Mouse (Mus musculus) stomach, embryonic 14.5 days (tissue): ENCODE results near the gene Ccer2. TPM values are rescaled to one million over a fixed set of nuclear protein-coding genes. Genes with fewer than 3 reads are reported as not detected.

Experiments
- ATAC-seq: fragments of 200-750 bp; cut with Nextera tagmentation; 2 replicates; pipeline ENCODE4 v1.8.0; 2017; ENCODE audit warnings: low read depth, moderate TSS enrichment; ENCODE audit not compliant: insufficient number of reproducible peaks, insufficient read depth, low FRiP score
- H3K27ac ChIP-seq: fragments of 300-500 bp; sonication (generic); 2 replicates; pipeline ENCODE4 v1.5.1; 2014; ENCODE audit warnings: mild to moderate bottlenecking, low read length, moderate library complexity, mixed read lengths
- H3K27me3 ChIP-seq: fragments of 300-500 bp; sonication (generic); 2 replicates; pipeline ENCODE4 v1.6.1; 2014; ENCODE audit warnings: low read length, control low read depth, mixed read lengths; ENCODE audit not compliant: control insufficient read depth, insufficient read depth
- H3K36me3 ChIP-seq: fragments of 300-500 bp; sonication (generic); 2 replicates; pipeline ENCODE4 v1.6.1; 2014; ENCODE audit warnings: mild to moderate bottlenecking, control low read depth, low read length, moderate library complexity, mixed read lengths; ENCODE audit not compliant: control insufficient read depth, insufficient read depth
- H3K4me1 ChIP-seq: fragments of 300-500 bp; sonication (generic); 2 replicates; pipeline ENCODE4 v1.6.1; 2014; ENCODE audit warnings: low read length, control low read depth, mixed read lengths; ENCODE audit not compliant: control insufficient read depth, insufficient read depth
- H3K4me2 ChIP-seq: fragments of 300-500 bp; sonication (generic); replicated peaks from 2 replicates; pipeline ENCODE4 v1.6.1; 2014; ENCODE audit warnings: low read depth, low read length, control low read depth
- H3K4me3 ChIP-seq: fragments of 300-500 bp; sonication (generic); 2 replicates; pipeline ENCODE4 v1.5.1; 2014; ENCODE audit warnings: low read depth, low read length, control low read depth
- H3K9ac ChIP-seq: fragments of 300-500 bp; sonication (generic); replicated peaks from 2 replicates; pipeline ENCODE4 v1.6.1; 2014; ENCODE audit warnings: low read depth, mild to moderate bottlenecking, control low read depth, low read length, moderate library complexity, mixed read lengths
- H3K9me3 ChIP-seq: fragments of 300-500 bp; sonication (generic); 2 replicates; pipeline ENCODE4 v1.6.1; 2016; ENCODE audit warnings: low read depth, low read length, control low read depth; ENCODE audit not compliant: control insufficient read depth
- WGBS: fragments of 180-500 bp; shearing (Covaris S2); extraction: QIAGEN DNeasy Blood & Tissue Kit; methylation state at CpG from one replicate; pipeline ENCODE4 v1.1.7; 2014; 5-methylcytosine and 5-hydroxymethylcytosine counted together
- polyA plus RNA-seq: library from polyadenylated mRNA; unstranded; fragments of >200 nt; fragmentation: Nextera tagmentation; extraction: Ambion mirVana; gene quantifications from 2 replicates; pipeline ENCODE4 v1.2.1, GENCODE M21; 2014

Gene Ccer2
- polyA plus RNA-seq, 1 experiment from 2014 or later, result not detected

DNA sequence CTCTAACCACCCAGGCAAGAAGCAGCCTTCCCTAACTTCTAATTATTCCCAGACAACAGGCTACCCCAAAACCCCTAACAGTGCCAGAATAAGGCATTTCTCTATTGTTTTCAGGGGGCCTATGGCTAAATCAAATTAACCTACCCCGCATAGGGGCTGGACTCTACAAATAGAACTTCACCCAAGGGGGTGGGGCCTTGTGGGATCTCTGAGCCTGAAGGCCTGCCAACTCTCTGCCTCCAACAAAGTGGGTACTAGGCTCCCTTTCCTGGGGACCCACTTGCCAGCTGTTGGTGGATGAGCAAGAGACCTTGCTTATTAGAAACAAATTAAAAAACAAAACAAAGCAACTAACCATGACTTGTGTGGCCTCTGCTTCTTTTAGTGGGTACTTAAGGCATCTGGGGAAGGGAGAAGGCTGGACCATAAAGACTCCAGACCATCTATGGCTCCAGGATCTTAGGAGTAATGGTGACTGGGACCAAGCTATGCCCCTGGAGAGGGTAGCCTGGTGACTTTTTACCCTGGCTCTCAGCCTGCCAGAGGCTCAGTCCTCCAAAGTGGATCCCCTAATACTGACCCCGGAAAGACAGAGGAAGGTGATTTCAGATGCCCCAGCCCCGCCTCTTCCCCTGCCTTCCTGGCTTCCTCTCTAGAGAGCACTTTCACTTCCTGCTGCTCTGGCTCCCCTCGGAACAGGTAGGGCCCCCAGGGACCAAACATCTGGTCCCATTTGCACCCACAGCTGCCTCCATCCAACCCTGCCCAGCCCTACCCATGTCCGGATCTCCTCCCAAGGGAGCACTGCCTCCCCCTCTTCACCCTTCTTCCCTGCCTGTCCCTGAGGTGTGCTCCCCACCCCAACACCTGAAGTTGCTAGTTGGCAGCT is 32.6 kb downstream of the Ccer2 start, which contains the start of gene Rinl:
Gene Rinl (plus strand): TSS at position 663 of the 889 bp plus-strand sequence.
- Histone ChIP-seq H3K9ac (no peak within 1 kb of the TSS), H3K9me3 (no peaks in the 10 kb centered on the region), H3K27ac (peak within 1 kb of the TSS; percentile 44; the same call in 1 of the 2 replicates), H3K4me3 (no peak within 1 kb of the TSS), H3K4me1 (peaks cover 19% of the 10 kb centered on the region), H3K27me3 (no peaks in the 10 kb centered on the region), H3K4me2 (no peak within 1 kb of the TSS), H3K36me3 (peaks cover 6% of the 10 kb centered on the region)
- no peak for ATAC-seq
- WGBS, result 44% methylated on average over 5 of the region's 5 CpGs

DNA sequence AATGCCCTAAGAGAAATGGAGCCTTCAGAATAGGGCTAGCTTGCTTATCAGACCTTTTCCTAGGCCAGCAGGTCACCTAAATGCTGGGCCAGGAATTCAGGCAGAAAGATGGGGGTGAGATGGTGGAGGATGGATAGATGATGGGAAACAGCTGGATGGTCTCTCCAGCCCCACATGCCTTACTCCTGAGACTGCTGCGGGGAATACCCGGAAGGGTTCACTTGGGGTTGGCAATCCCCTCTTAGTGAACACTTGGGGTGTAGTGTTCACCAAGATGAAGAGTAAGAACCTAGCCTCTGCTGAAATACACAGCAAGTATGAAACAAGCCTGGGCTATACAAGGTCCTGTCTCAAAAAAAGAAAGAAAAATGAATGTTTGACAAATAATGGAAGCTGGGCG is 33.3 kb downstream of the Ccer2 start:
- H3K27me3 ChIP-seq, result no peaks in the 10 kb centered on the region
- H3K4me1 ChIP-seq, result peaks cover 19% of the 10 kb centered on the region
- H3K9me3 ChIP-seq, result no peaks in the 10 kb centered on the region
- H3K4me3 ChIP-seq, result no peak overlapping the region
- 28% methylated on average over 3 of the region's 3 CpGs for WGBS
- no peak overlapping the region; the same call in 1 of the 2 replicates for H3K27ac ChIP-seq
- H3K4me2 ChIP-seq, result no peak overlapping the region
- ATAC-seq, result no peak
- H3K36me3 ChIP-seq, result peaks cover 3% of the 10 kb centered on the region; the same call in 1 of the 2 replicates
- no peak overlapping the region for H3K9ac ChIP-seq

DNA sequence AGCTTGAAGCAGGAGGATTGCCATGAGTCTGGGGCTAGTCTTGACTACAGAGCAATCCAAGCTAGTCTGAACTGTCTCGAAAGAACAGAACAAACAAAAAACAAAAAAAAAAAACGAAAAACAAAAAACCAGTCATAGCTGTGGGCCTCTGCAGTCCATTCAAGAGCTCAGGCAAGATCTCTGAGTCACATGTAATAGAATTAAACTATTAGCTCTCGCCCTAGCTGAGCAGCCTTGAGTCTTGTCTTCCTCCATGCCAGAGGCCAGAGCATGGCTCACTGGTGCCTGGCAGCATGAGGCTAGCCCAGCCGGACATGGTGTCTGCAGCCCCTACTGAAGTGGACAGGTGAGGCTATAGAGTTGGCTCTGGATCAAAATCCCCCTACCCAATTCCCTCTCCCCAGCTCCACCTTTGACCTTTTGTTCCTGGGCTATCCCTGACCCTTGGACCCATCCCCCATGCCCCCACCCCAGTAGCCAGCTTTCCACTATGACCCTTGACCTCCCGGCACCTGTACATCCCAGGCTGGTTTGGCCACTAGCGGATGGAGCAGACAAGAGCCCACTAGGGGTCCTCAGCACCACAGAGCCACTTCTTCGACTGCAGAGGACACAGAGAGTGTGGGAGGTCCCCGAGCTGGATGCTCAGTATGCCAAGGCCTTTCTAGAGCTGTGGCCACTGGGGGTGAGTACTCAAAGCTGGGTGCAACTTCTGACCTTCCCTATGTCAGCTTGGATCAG is 34.3 kb downstream of the Ccer2 start:
- no peaks in the 10 kb centered on the region for H3K9me3 ChIP-seq
- 59% methylated on average over 8 of the region's 8 CpGs for WGBS
- H3K27ac ChIP-seq, result peak overlapping the region; percentile 44; the same call in 1 of the 2 replicates
- H3K27me3 ChIP-seq, result no peaks in the 10 kb centered on the region
- H3K36me3 ChIP-seq, result peaks cover 3% of the 10 kb centered on the region; the same call in 1 of the 2 replicates
- H3K4me1 ChIP-seq, result peaks cover 19% of the 10 kb centered on the region
- no peak overlapping the region for H3K4me2 ChIP-seq
- no peak for ATAC-seq
- H3K9ac ChIP-seq, result no peak overlapping the region
- H3K4me3 ChIP-seq, result no peak overlapping the region

DNA sequence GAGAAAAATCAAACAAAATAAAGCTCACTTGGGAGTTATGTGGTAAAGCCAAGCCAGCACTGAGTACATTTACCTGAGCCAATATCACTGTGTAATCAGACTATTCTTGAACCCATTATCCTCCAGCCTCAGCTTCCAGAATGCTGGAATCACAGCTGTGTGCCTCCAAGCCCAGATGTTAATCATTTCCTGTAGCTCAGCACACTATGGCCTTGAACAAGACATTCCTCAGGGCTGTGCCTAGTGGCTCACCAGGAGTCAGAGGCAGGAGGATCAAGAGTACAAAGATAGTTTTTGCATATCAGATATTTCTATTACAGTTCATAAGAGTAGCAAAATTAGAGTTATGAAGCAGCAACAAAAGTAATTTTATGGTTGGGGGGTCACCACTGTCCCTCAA is 35.7 kb downstream of the Ccer2 start:
- no peak overlapping the region for H3K9ac ChIP-seq
- no peak overlapping the region for H3K4me3 ChIP-seq
- no peaks in the 10 kb centered on the region for H3K27me3 ChIP-seq
- no peak overlapping the region for H3K4me2 ChIP-seq
- no peaks in the 10 kb centered on the region for H3K9me3 ChIP-seq
- H3K27ac ChIP-seq, result no peak overlapping the region
- H3K4me1 ChIP-seq, result peaks cover 19% of the 10 kb centered on the region
- ATAC-seq, result no peak
- H3K36me3 ChIP-seq, result no peaks in the 10 kb centered on the region; the same call in 1 of the 2 replicates

DNA sequence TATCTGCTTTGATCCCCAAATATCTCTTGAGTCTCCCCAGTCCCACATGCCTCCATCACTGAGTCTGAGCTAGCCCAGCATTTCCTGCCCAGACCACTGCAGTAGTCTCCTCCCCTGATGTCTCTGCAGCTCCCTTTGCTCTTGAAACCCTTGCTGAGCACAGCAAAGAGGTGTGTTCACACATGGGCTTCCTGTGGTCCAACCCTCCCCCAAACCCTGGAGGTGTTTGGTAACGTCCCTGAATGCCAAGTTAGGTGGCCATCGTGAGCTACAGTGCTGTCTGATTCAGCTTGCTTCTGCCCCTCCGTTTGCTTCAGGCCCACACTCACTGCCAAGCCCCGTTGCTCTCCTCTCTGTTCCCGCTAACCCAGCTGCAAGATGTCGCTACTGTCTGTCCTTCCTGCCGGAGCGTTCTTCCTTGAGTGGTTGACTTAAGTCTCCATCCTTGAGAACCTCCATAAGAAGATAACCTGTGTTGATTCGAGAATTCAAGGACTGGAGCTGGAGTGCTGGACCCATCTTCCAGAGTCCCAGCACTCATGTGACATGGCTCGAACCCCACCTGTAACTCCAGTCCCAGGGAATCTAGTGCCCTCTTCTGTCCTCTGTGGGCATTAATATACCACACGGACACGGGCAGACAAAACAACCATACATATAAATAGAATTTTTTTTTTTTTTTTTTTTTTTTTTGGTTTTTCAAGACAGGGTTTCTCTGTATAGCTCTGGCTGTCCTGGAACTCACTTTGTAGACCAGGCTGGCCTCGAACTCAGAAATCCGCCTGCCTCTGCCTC is 36.6 kb downstream of the Ccer2 start:
- H3K9me3 ChIP-seq, result no peaks in the 10 kb centered on the region
- H3K27ac ChIP-seq, result no peak overlapping the region
- H3K4me1 ChIP-seq, result peaks cover 19% of the 10 kb centered on the region
- WGBS, result 70% methylated on average over 12 of the region's 14 CpGs
- H3K36me3 ChIP-seq, result no peaks in the 10 kb centered on the region; the same call in 1 of the 2 replicates
- no peak overlapping the region for H3K4me3 ChIP-seq
- no peak overlapping the region for H3K9ac ChIP-seq
- no peak for ATAC-seq
- no peak overlapping the region for H3K4me2 ChIP-seq
- no peaks in the 10 kb centered on the region for H3K27me3 ChIP-seq

DNA sequence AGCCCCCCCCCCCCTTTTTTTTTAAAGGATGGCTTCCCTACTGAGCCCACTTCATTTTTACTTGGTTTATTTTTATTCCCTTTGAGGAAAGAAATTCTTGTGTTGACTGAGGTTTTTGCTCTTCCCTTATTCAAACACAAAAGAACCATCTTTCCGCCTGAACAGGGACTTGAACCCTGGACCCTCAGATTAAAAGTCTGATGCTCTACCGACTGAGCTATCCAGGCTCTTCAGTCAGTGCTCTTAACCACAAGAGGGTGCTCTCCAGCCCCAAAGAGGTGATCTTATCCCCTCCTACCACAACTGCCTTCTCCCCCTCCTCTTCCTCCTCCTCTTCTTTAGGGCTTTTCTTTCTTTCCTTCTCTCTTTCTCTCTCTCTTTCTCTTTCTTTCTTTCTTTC is 37.9 kb downstream of the Ccer2 start:
- H3K4me3 ChIP-seq, result no peak overlapping the region
- H3K4me2 ChIP-seq, result no peak overlapping the region
- no peaks in the 10 kb centered on the region for H3K9me3 ChIP-seq
- no peaks in the 10 kb centered on the region for H3K27me3 ChIP-seq
- H3K27ac ChIP-seq, result no peak overlapping the region
- no peak for ATAC-seq
- H3K9ac ChIP-seq, result no peak overlapping the region
- no peaks in the 10 kb centered on the region for H3K36me3 ChIP-seq
- WGBS, result 54% methylated on average over 2 of the region's 2 CpGs
- peaks cover 13% of the 10 kb centered on the region for H3K4me1 ChIP-seq

DNA sequence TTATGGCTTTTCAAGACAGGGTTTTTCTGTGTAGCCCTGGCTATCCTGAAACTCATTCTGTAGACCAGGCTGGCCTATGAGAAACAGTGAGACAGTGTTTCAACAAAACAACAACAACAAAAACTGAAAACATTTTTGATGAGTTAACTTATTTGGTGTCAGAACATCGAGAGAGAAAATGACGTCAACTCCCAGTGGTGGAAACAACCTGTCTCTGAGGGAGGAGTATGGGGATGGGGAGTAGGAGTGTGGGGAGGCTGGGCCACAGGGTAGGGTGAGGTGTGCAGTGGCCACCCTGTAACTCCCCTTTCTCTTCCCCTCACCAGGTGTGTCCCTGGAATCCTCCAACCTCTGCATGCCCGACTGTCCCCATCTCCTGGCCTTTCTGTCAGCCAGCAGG is 38.5 kb downstream of the Ccer2 start:
- Histone ChIP-seq H3K4me2 (no peak overlapping the region), H3K9me3 (no peaks in the 10 kb centered on the region), H3K27ac (no peak overlapping the region), H3K4me3 (no peak overlapping the region), H3K27me3 (no peaks in the 10 kb centered on the region), H3K4me1 (peaks cover 8% of the 10 kb centered on the region; the same call in 1 of the 2 replicates), H3K9ac (no peak overlapping the region), H3K36me3 (no peaks in the 10 kb centered on the region)
- WGBS, result 76% methylated on average over 3 of the region's 3 CpGs
- ATAC-seq, result no peak

DNA sequence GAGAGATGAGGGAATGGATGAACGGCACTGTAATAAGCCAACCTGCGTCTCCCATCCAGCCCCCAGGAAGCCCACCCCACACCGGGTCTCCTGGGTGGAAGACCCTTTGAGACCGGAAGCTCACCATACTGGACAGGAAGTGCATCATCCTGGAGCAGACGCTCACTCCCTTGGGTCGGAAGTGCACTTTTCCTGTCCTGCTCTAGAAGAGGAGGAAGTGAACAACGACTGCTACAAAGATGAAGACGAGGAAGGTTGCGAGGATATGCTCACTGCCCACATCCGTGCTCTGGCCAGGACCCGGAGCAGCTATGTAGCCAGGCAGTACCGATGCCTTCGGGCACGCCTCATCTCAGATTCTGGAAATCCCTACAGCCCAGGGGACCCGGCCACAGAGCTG is 39.9 kb downstream of the Ccer2 start:
- H3K4me3 ChIP-seq, result no peak overlapping the region
- H3K9ac ChIP-seq, result no peak overlapping the region

More for the DNA sequence above, 39.9 kb downstream of the Ccer2 start:
- WGBS, result 76% methylated on average over 15 of the region's 15 CpGs
- H3K9me3 ChIP-seq, result no peaks in the 10 kb centered on the region
- H3K36me3 ChIP-seq, result no peaks in the 10 kb centered on the region
- no peak for ATAC-seq
- H3K4me2 ChIP-seq, result no peak overlapping the region
- 0 out of 2 replicates have a peak, but pooled peaks cover 4% of the 10 kb centered on the region for H3K4me1 ChIP-seq
- no peaks in the 10 kb centered on the region for H3K27me3 ChIP-seq
- no peak overlapping the region for H3K27ac ChIP-seq
